Mouse (Mus musculus): ENCODE results near the gene Klhdc8b. TPM values are rescaled to one million over a fixed set of nuclear protein-coding genes. Genes with fewer than 3 reads are reported as not detected.

Gene Klhdc8b
- 1 to 10 TPM; 4.1 to 4.6 TPM for total RNA-seq (2021)
- long read RNA-seq, experiment 1, partial matches to known transcripts = 0 of 5 reads
- long read RNA-seq, experiment 1, other reads (novel, unspliced or antisense) = 2 of 5 reads
- long read RNA-seq, experiment 2, partial matches to known transcripts = 1 of 8 reads
- long read RNA-seq, experiment 2, other reads (novel, unspliced or antisense) = 3 of 8 reads

DNA sequence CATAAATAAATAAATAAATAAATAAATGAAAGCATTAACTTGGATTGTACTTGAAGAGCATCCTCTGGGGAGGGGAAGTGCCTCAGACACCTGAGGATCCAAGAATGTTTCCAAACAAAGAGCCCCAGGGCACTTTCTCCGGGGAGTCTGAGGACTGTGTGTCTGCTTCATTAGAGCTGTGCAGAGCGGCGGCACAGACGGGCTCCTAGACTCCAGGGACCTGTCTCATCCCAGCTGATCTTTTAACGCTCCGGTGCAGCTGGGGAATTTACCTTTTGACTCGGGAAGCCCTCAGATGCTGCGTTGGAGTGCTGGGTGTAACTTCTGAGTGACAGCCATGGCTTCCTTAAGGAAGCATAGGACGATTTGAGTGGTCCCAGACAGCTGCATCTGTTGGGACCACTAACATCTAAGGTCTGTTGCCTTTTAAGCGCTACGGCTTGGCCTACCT is at the start of gene Klhdc8b:
Gene Klhdc8b (minus strand): TSS at position 401 of the 451 bp plus-strand sequence.
- intact Hi-C loops (cut with DNase I; ENCODE audit: low total_unique reads) = no loop called here
- no peak for DNase-seq

DNA sequence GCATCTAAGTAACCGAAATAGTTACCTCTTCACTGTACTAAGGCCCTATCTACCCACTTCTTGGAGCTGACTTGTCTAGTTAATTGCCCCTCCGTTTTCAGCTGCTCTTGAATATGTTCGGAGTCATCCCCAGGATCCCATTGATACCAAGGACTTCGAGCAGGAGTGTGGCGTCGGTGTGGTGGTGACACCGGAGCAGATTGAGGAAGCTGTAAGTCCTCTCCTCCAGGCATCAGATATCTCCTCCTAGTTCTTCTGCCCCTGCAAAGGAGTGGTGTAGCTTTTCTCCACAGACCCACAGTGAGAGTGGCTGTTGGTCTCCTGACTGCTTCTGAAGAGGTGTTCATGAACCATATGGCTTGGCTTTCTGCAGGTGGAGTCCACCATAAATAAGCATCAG is 47.4 kb upstream of the Klhdc8b start:
- intact Hi-C loops (cut with DNase I; ENCODE audit: low total_unique reads) = no loop called here

DNA sequence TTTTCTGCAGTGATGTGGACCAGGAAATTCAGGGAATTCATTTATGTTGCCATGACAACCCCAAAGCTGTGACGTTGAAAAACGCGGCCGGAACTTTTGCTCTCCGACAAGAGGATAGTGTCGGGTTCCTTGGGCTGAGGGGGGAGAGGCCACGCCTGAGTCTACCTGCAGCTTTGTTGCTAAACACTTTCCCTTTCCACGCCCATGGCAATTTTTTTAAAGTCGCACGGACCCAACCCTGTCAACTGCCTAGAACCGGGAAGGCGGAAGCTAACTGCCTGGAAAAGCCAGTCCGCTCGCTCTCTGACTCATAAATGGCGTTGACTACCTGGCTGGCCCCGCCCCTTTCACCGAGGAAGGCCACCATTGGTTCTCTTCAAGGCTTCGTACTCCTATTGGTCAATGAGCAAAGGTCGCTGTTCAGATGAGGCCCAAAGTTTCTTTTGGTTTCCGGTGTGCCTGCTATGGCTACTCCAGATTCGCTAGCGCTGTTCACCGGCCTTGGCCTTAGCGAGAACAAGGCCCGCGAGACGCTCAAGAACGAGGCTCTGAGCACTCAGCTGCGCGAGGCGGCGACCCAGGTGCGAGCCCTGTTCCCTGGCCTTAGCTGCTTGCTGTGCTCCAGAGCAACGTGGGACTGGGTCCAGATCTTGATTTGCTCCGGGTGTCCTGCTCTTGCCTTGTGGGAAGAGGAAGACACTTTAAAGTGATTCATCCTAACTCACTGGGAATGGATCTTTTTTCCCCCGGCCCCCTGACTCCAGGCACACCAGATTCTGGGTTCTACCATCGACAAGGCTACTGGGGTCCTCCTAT is 46.4 kb upstream of the Klhdc8b start, which contains the start of gene Qars:
Gene Qars (plus strand): TSS at position 88 of the 816 bp plus-strand sequence.
- intact Hi-C loops (cut with DNase I; ENCODE audit: low total_unique reads) = no loop called here
- DNase-seq = peak; percentile 93

More for the DNA sequence above, 47.4 kb upstream of the Klhdc8b start:
- DNase-seq = no peak

DNA sequence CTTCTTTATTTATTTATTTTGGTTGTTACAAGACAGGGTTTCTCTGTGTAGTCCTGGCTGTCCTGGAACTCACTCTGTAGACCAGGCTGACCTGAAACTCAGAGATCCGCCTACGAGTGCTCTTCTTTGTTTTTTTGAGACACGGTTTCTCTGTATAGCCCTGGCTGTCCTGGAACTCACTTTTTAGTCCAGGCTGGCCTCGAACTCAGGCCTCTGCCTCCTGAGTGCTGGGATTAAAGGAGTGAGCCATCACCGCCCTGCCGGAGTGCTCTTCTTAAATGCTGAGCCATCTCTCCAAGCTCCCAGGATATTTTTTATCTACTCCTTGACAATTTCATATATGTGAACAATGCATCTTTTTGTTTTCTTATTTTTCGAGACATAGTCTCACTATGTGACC is 45.5 kb upstream of the Klhdc8b start:
- intact Hi-C loops (cut with DNase I; ENCODE audit: low total_unique reads) = no loop called here

DNA sequence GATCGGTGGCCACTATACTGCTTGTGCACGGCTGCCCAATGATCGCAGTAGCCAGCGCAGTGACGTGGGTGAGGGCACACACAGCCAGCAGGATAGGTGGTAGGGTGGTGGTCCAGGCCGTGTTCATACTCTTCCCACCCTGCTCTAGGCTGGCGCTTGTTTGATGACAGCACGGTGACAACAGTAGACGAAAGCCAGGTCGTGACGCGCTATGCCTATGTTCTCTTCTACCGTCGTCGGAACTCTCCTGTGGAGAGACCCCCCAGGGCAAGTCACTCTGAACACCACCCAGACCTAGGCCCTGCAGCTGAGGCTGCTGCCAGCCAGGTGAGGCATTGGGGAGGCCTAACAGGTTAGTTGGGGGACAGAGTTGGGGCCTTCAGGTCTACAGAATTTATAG is 38.6 kb upstream of the Klhdc8b start:
- intact Hi-C loops (cut with DNase I; ENCODE audit: low total_unique reads) = no loop called here

More for the DNA sequence above, 45.5 kb upstream of the Klhdc8b start:
- DNase-seq = no peak

DNA sequence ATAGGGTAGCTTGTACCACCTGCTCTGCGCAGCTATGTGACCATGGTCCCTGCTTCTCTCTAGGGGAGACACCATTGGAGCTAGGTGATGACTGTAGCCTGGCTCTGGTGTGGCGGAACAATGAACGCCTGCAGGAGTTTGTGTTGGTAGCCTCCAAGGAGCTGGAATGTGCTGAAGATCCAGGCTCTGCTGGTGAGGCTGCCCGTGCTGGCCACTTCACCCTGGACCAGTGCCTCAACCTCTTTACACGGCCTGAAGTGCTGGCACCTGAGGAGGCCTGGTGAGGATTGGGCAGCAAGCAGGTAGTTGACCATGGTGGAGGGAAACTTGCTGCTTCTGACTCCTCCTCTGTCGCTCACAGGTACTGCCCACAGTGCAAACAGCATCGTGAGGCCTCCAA is 37.9 kb upstream of the Klhdc8b start:
- intact Hi-C loops (cut with DNase I; ENCODE audit: low total_unique reads) = no loop called here
- no peak for DNase-seq

More for the DNA sequence above, 38.6 kb upstream of the Klhdc8b start:
- no peak for DNase-seq

DNA sequence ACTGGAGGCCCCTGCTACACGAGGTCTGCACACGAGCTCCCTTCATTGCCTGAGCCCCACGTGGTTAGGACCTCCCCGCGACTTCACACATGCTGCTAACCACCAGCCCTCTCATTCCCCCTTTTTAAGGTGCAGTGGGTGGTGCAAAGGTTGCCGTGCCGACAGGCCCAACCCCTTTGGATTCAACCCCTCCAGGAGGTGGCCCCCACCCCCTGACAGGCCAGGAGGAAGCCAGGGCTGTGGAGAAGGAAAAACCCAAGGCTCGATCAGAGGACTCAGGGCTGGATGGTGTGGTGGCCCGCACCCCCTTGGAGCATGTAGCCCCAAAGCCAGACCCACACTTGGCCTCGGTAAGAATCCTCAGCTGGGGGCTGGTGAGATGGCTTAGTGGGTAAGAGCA is 33.5 kb upstream of the Klhdc8b start:
- peak; percentile 4 for DNase-seq
- intact Hi-C loops (cut with DNase I; ENCODE audit: low total_unique reads) = no loop called here

DNA sequence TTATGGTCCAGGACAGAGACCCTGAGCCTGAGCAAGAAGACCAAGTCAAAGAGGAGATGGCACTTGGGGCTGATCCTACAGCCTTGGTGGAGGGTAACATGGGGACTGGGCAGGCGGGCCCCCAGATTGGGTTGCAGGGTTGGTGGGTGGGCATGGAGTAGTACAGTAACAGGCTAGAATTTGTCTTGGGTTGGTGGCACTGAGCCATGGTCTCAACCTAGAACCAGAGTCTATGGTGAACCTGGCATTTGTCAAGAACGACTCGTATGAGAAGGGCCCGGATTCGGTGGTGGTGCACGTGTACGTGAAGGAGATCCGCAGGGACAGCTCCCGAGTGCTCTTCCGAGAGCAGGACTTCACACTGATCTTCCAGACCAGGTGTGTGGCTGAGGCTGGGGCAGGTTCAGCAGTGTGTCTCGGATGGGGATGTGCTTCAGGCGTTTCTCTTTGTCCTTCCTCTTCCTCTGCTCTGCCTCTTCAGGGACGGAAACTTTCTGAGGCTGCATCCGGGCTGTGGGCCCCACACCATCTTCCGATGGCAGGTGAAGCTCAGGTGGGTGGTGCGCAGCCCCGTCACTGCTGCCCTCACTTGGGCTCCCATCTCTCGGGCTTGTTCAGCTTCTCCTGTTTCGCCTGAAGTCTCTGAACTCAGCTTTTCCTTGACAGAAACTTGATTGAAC is 32.9 kb upstream of the Klhdc8b start:
- peak; percentile 3 for DNase-seq
- intact Hi-C loops (cut with DNase I; ENCODE audit: low total_unique reads) = no loop called here

DNA sequence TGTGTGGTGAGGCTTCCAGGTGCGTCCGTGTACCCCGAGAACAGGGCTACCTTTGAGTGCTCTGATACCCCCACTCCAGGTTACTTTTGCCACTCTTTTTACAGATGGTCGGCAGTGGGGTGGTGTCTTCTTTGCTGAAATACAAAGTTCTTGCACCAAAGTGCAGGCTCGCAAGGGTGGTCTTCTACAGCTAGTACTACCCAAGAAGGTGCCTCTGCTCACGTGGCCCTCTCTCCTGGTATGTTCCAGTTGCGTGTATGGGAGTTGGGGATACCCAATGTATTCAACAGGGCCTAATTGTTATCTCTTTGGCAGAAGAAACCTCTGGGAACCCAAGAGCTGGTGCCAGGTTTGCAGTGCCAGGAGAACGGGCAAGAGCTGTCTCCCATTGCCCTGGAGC is 31.9 kb upstream of the Klhdc8b start:
- intact Hi-C loops (cut with DNase I; ENCODE audit: low total_unique reads) = loop anchor here (2.0 kb wide), 1 partner anchor 66 kb away; no protein-coding TSS in a partner anchor
- DNase-seq = peak; percentile 3

DNA sequence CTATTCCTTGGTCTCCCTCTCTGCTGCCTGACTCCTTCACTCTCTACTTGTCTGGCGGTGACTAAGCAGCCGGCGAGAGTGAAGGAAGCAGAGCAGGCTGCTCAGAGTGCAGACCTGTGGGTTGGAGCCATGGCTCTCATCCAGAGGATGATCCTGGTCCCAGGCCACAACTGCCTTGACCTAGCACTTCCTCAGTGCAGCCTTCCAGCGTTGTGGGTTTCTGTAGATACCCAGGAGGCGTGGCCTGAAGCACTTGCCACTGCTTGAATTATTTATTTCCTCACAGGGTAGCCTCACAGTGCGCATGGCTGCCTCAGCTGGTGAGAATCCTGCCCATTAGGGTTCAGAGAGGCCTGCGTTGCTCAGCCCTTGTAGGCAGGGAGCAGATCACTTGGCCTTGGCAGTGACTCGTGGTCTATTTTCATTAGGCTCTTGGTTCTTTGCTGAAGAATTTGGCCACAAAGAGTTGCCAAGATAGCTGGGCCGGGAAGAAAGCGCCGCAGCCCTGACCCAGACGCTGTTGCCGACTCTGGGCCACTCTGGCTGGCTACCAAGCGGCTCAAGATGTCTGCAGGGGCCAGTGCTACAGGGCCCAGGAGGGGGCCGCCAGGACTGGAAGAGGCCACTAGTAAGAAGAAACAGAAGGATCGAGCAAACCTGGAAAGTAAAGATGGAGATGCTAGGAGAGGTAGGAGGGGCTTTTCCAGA is 30.8 kb upstream of the Klhdc8b start:
- intact Hi-C loops (cut with DNase I; ENCODE audit: low total_unique reads) = loop anchor here (2.0 kb wide), 1 partner anchor 67 kb away; no protein-coding TSS in a partner anchor
- peak; percentile 61 for DNase-seq

DNA sequence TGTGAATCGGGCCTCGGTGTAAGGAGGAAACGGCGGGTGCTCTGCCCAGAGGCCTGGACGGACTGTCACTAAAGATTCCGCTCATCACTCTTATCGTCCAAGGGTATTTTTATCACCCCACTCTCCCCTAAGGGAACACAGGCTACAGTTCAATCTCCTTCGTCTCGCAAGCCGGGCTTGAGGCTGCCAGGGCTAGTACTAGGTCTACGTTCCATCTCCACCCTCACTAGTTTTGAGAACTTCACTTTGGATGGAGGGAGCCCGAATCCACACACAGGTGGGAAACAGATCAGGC is 29.9 kb upstream of the Klhdc8b start:
- no peak for DNase-seq
- intact Hi-C loops (cut with DNase I; ENCODE audit: low total_unique reads) = no loop called here

DNA sequence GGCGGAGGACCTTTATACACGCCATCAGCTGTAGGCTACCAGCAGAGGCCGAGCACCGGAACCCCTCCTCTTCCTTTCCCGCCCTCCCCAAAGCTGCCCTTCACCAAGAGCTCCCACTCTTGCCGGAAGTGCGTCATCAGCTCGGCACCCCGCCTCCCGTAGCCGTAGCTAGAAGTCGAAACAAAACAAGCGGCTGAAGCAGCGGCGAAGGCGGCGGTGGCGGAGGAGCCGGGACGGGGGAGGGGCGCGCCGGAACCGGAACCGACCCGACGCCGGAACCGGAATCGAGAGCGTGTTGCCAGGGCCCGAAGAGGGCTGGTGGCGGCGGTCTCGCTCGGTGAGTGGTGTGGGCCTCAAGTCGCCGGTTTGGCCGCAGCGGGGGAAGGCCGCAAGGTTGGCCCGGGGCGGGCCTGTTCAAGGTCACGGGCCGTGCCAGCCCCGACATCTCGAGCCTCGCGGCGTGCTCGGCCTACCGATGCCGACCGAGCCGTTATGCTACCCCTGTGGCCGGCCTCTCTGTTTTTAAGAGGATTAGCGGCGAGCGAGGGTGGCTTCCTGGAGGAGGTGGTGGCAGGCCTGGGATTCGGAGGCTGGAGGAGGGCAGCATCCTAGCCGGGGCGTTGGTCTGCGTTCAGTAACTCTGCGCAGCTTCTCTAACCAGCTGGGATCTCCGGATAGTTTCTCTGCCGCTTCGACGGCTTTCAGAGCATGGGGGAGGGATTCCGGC is 29.3 kb upstream of the Klhdc8b start, which contains the start of gene Usp19:
Gene Usp19 (plus strand): TSS at position 44 of the 727 bp plus-strand sequence.
- intact Hi-C loops (cut with DNase I; ENCODE audit: low total_unique reads) = no loop called here
- peak; percentile 96 for DNase-seq

DNA sequence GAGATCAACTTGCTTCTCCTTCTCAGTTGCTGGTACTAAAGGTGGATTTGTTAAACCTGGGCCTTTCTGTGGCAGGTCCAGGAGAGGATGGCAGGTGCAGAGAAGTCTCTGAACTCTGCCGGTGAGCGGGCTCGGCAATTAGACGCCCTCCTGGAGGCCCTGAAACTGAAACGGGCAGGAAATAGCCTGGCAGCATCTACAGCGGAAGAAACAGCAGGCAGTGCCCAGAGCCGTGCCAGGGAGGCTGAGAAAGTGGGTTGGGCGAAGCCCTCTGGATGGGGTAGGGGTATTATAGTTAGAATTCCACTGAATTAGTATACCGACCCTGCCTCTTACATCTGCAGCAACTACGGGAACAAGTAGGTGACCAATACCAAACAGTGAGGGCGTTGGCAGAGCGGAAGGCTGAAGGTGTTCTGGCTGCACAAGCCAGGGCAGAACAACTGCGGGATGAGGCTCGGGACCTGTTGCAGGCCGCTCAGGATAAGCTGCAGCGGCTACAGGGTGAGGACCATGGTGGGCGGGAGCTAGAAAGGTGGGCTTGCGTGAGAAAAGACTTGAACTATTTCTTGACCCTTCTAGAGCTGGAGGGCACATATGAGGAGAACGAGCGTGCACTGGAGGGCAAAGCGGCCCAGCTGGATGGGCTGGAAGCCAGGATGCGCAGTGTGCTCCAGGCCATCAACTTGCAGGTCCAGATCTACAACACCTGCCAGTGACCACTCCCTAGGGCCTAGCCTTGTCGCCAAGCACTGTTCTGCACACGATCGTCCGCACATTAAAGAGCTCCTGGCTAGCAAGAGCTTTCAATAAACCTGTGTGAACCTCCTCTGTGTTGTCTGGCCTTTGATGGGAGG is 28.5 kb upstream of the Klhdc8b start:
- intact Hi-C loops (cut with DNase I; ENCODE audit: low total_unique reads) = no loop called here
- no peak for DNase-seq

DNA sequence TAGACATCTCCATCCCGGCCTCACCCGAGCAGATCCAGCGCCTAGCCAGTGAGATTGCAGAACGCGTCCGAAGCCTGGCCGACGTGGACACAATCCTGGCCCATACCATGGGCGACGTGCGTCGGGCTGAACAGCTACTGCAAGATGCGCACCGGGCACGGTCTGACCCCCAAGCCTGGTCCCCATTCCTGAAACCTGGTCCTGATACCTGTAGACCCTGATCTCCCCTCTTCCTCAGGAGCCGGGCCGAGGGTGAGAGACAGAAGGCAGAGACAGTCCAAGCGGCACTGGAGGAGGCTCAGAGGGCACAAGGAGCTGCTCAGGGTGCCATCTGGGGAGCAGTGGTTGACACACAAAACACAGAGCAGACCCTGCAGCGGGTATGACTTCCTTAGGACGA is 27.8 kb upstream of the Klhdc8b start:
- intact Hi-C loops (cut with DNase I; ENCODE audit: low total_unique reads) = no loop called here
- DNase-seq = no peak

DNA sequence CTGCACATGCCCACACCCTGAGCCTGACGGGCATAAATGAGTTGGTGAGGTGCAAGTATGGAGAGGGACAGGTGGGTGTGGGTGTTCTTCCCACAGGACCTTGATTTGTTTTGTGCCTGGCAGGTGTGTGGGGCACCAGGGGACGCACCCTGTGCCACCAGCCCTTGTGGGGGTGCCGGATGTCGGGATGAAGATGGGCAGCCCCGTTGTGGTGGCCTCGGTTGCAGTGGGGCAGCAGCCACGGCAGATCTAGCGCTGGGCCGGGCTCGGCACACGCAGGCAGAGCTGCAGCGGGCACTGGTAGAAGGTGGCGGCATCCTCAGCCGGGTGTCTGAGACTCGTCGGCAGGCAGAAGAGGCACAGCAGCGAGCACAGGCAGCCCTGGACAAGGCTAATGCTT is 27.0 kb upstream of the Klhdc8b start:
- intact Hi-C loops (cut with DNase I; ENCODE audit: low total_unique reads) = no loop called here
- DNase-seq = no peak

DNA sequence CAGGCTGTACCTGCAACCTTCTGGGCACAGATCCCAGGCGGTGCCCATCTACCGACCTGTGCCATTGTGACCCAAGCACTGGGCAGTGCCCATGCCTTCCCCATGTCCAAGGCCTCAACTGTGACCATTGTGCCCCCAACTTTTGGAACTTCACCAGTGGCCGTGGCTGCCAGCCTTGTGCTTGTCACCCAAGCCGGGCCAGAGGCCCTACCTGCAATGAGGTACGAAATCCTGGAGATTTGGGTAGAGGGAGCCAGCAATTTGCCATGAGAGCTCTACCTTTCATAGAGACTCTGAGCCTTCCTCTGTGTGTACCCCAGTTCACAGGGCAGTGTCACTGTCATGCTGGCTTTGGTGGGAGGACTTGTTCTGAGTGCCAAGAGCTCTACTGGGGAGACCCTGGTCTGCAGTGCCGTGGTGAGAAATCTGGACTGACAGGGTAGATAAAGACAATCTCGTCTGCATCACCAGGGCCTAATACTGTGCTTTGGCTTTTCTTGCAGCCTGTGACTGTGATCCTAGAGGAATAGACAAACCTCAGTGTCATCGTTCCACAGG is 25.7 kb upstream of the Klhdc8b start:
- intact Hi-C loops (cut with DNase I; ENCODE audit: low total_unique reads) = no loop called here

DNA sequence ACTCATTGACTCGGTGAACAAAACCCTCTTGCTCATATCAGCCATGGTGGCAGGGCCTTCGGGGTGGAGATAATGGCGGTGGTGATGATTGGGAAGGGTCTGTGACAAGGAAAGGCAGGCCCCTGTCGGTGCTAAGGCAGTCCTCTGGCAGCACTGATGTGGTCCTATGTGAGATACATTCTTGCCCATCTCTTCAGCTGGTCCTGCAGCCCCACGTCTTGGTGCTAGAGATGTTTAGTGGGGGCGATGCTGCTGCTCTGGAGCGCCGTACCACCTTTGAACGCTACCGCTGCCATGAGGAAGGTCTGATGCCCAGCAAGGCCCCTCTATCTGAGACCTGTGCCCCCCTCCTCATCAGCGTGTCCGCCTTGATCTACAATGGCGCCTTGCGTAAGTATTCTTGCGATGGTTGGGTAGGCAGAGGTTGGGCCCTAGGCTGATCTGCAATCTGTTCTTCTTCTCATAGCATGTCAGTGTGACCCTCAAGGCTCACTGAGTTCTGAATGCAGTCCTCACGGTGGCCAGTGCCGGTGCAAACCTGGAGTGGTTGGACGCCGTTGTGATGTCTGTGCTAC is 24.0 kb upstream of the Klhdc8b start:
- no peak for DNase-seq
- intact Hi-C loops (cut with DNase I; ENCODE audit: low total_unique reads) = no loop called here

More for the DNA sequence above, 25.7 kb upstream of the Klhdc8b start:
- DNase-seq = no peak

DNA sequence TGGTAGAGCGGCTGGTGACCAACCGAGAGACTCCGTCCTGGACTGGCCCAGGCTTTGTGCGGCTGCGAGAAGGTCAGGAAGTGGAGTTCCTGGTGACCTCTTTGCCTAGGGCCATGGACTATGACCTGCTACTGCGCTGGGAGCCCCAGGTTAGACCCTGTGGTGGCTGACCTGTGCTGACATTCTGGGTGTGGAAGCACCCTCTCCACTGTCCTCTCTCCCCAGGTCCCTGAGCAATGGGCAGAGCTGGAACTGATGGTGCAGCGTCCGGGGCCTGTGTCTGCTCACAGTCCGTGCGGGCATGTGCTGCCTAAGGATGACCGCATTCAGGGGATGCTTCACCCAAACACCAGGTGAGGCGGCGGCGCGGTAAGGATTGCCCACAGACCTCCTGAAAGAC is 22.6 kb upstream of the Klhdc8b start:
- no peak for DNase-seq
- intact Hi-C loops (cut with DNase I; ENCODE audit: low total_unique reads) = no loop called here
